In genomic region chr3:127804439-127804838, GRCm38 (mm10) we compare ENCODE assay signal across 22 mouse cellular contexts. TPM values are rescaled to one million over a fixed set of nuclear protein-coding genes. Genes with fewer than 3 reads are reported as not detected.
DNase-seq lines count a peak whose midpoint lies in the region; ATAC-seq and TF ChIP-seq lines count a peak whose summit lies in the region.
"Had no signal": no experiment of that assay in that cellular context is flagged by ENCODE, and none has a peak within 500 bp of the region (broad histone marks: within the 10 kb centered on the region; RNA-seq: fewer than 3 reads in every experiment).

No protein-coding gene starts in this region.

- TF ChIP-seq EP300 in liver, postnatal 0 days (IDR thresholded peaks at IDR 0.05; ENCODE audit: low read depth), result no peak

- H3K36me3 ChIP-seq in liver, postnatal 0 days (replicated peaks; ENCODE audit: insufficient read depth, low read length), result peaks cover 30% of the 10 kb centered on the region
- H3K36me3 ChIP-seq in liver, embryonic 12.5 days, result peaks cover 33% of the 10 kb centered on the region
- H3K36me3 ChIP-seq in liver, embryonic 16.5 days (ENCODE audit: control insufficient read depth, insufficient read depth), result peaks cover 19% of the 10 kb centered on the region
- no peaks in the 10 kb centered on the region; the same call in 1 of the 2 replicates for H3K36me3 ChIP-seq in hindbrain, embryonic 11.5 days (ENCODE audit: control insufficient read depth, insufficient read depth, low read length)

- H3K27me3 ChIP-seq in liver, postnatal 0 days (ENCODE audit: insufficient read depth, low read length), result no peaks in the 10 kb centered on the region
- no peaks in the 10 kb centered on the region for H3K27me3 ChIP-seq in liver, embryonic 12.5 days (replicated peaks)
- H3K27me3 ChIP-seq in liver, embryonic 16.5 days (ENCODE audit: control insufficient read depth, insufficient read depth, low read depth, low read length), result no peaks in the 10 kb centered on the region
- no peaks in the 10 kb centered on the region for H3K27me3 ChIP-seq in hindbrain, embryonic 11.5 days (ENCODE audit: control insufficient read depth, insufficient read depth, low read length)
- H3K27me3 ChIP-seq: forebrain, embryonic 15.5 days; heart, embryonic 13.5 days; hindbrain, embryonic 12.5 days had no signal

- 60% methylated on average over 4 of the region's 4 CpGs for WGBS in liver, postnatal 0 days (ENCODE audit: insufficient replicate concordance)
- 41% methylated on average over 4 of the region's 4 CpGs for WGBS in liver, embryonic 12.5 days (ENCODE audit: insufficient replicate concordance)
- 30% methylated on average over 4 of the region's 4 CpGs for WGBS in liver, embryonic 16.5 days (ENCODE audit: insufficient replicate concordance)
- WGBS in hindbrain, embryonic 11.5 days, result 87% methylated on average over 4 of the region's 4 CpGs

- TF ChIP-seq CTCF in liver, postnatal 0 days (IDR thresholded peaks at IDR 0.05; ENCODE audit: low read depth), result no peak

- no peak for ATAC-seq in liver, postnatal 0 days
- ATAC-seq in liver, embryonic 12.5 days, result peak; percentile 82
- ATAC-seq in liver, embryonic 16.5 days (ENCODE audit: low read depth), result peak; percentile 65
- ATAC-seq in hindbrain, embryonic 11.5 days (ENCODE audit: low FRiP score), result no peak
- ATAC-seq: CD4-positive, CD25-positive, alpha-beta regulatory T cell, adult 4 months; forebrain, embryonic 15.5 days; hindbrain, embryonic 16.5 days; inflammation-experienced regulatory T-cells, adult 6 months; intestine, postnatal 0 days had no signal

- no peak overlapping the region for H3K4me2 ChIP-seq in liver, postnatal 0 days (ENCODE audit: low read depth, low read length)
- no peak overlapping the region for H3K4me2 ChIP-seq in liver, embryonic 12.5 days
- no peak overlapping the region for H3K4me2 ChIP-seq in liver, embryonic 16.5 days (ENCODE audit: low read depth, low read length)
- H3K4me2 ChIP-seq in hindbrain, embryonic 11.5 days (replicated peaks; ENCODE audit: low read depth, low read length), result no peak overlapping the region
- H3K4me2 ChIP-seq: forebrain, embryonic 15.5 days; heart, embryonic 13.5 days; hindbrain, embryonic 12.5 days had no signal

- no peak overlapping the region for H3K9ac ChIP-seq in liver, postnatal 0 days (replicated peaks)
- no peak overlapping the region for H3K9ac ChIP-seq in liver, embryonic 12.5 days
- no peak overlapping the region for H3K9ac ChIP-seq in liver, embryonic 16.5 days (ENCODE audit: low read depth, low read length)
- H3K9ac ChIP-seq in hindbrain, embryonic 11.5 days (ENCODE audit: low read depth, low read length), result no peak overlapping the region
- H3K9ac ChIP-seq: forebrain, embryonic 15.5 days; heart, embryonic 13.5 days; hindbrain, embryonic 12.5 days had no signal

- H3K4me3 ChIP-seq in liver, postnatal 0 days (ENCODE audit: low read depth, low read length), result no peak overlapping the region
- H3K4me3 ChIP-seq in liver, embryonic 12.5 days, result no peak overlapping the region
- no peak overlapping the region for H3K4me3 ChIP-seq in liver, embryonic 16.5 days (ENCODE audit: low read depth, low read length)
- H3K4me3 ChIP-seq in hindbrain, embryonic 11.5 days (ENCODE audit: low read depth, low read length), result no peak overlapping the region
- H3K4me3 ChIP-seq: embryonic facial prominence, embryonic 10.5 days; forebrain, embryonic 10.5 days; forebrain, embryonic 15.5 days; heart, embryonic 13.5 days; hindbrain, embryonic 12.5 days had no signal

- H3K27ac ChIP-seq in liver, postnatal 0 days (ENCODE audit: low read depth), result no peak overlapping the region
- H3K27ac ChIP-seq in liver, embryonic 12.5 days, result no peak overlapping the region
- no peak overlapping the region for H3K27ac ChIP-seq in liver, embryonic 16.5 days (ENCODE audit: low read length)
- no peak overlapping the region for H3K27ac ChIP-seq in hindbrain, embryonic 11.5 days (ENCODE audit: low read depth, low read length)
- H3K27ac ChIP-seq: embryonic facial prominence, embryonic 10.5 days; forebrain, embryonic 10.5 days; forebrain, embryonic 15.5 days; heart, embryonic 13.5 days; hindbrain, embryonic 12.5 days had no signal

- peaks cover 9% of the 10 kb centered on the region; the same call in 1 of the 2 replicates for H3K4me1 ChIP-seq in liver, postnatal 0 days (ENCODE audit: insufficient read depth)
- H3K4me1 ChIP-seq in liver, embryonic 12.5 days, result peaks cover 17% of the 10 kb centered on the region
- peaks cover 6% of the 10 kb centered on the region for H3K4me1 ChIP-seq in liver, embryonic 16.5 days (ENCODE audit: control insufficient read depth, low read depth, low read length)
- no peaks in the 10 kb centered on the region for H3K4me1 ChIP-seq in hindbrain, embryonic 11.5 days (replicated peaks; ENCODE audit: control insufficient read depth, insufficient read depth, low read length)
- H3K4me1 ChIP-seq: embryonic facial prominence, embryonic 10.5 days; forebrain, embryonic 15.5 days; hindbrain, embryonic 12.5 days had no signal

- DNase-seq in liver, result peak; percentile 41
- DNase-seq in liver, postnatal 0 days, result no peak
- DNase-seq in cerebellum, adult 11-12 months, result no peak
- DNase-seq in hindbrain, embryonic 11.5 days (ENCODE audit: low spot score), result no peak
- DNase-seq in cerebellum, adult 11 months, result no peak
- DNase-seq: adrenal gland, postnatal 14 days; cerebellum, adult 9-10 months; cerebellum, postnatal 25 days; gastrocnemius, postnatal 14 days; heart, postnatal 36 days had no signal

- no peaks in the 10 kb centered on the region for H3K9me3 ChIP-seq in liver, postnatal 0 days (ENCODE audit: low read length)
- H3K9me3 ChIP-seq in liver, embryonic 12.5 days (replicated peaks), result no peaks in the 10 kb centered on the region
- H3K9me3 ChIP-seq in liver, embryonic 16.5 days (replicated peaks; ENCODE audit: control insufficient read depth, low read length), result no peaks in the 10 kb centered on the region
- no peaks in the 10 kb centered on the region for H3K9me3 ChIP-seq in hindbrain, embryonic 11.5 days (ENCODE audit: control insufficient read depth, low read length)
- H3K9me3 ChIP-seq: embryonic facial prominence, embryonic 10.5 days; forebrain, embryonic 10.5 days; forebrain, embryonic 15.5 days; G1E; heart, embryonic 13.5 days; hindbrain, embryonic 12.5 days had no signal

RNA-seq across cellular contexts. Expression of gene Tifa, which starts 14.8 kb away (rescaled TPM):
- polyA plus RNA-seq in liver, postnatal 0 days (2015; fragmentation: Nextera tagmentation; extraction: Ambion mirVana), result 20.2 and 21.2 TPM in 2 replicates
- polyA plus RNA-seq in liver, embryonic 12.5 days (2016; fragmentation: Nextera tagmentation; extraction: Ambion mirVana), result 12.8 and 13.7 TPM in 2 replicates
- 14.6 and 16.5 TPM in 2 replicates for polyA plus RNA-seq in liver, embryonic 16.5 days (2015; fragmentation: Nextera tagmentation; extraction: Ambion mirVana)
- 4.5 and 4.7 TPM in 2 replicates for polyA plus RNA-seq in hindbrain, embryonic 11.5 days (2014; fragmentation: Nextera tagmentation; extraction: Ambion mirVana)

RNA-seq across cellular contexts. Expression of gene Alpk1, which starts 24.1 kb away (rescaled TPM):
- polyA plus RNA-seq in liver, postnatal 0 days (2015; fragmentation: Nextera tagmentation; extraction: Ambion mirVana), result 0.25 and 0.39 TPM in 2 replicates
- polyA plus RNA-seq in liver, embryonic 12.5 days (2016; fragmentation: Nextera tagmentation; extraction: Ambion mirVana), result 0.44 and 0.64 TPM in 2 replicates
- 0.56 and 0.63 TPM in 2 replicates for polyA plus RNA-seq in liver, embryonic 16.5 days (2015; fragmentation: Nextera tagmentation; extraction: Ambion mirVana)
- 1.2 and 1.3 TPM in 2 replicates for polyA plus RNA-seq in hindbrain, embryonic 11.5 days (2014; fragmentation: Nextera tagmentation; extraction: Ambion mirVana)

RNA-seq across cellular contexts. Expression of gene Ap1ar, which starts 32.9 kb away (rescaled TPM):
- polyA plus RNA-seq in liver, postnatal 0 days (2015; fragmentation: Nextera tagmentation; extraction: Ambion mirVana), result 11.1 and 12.9 TPM in 2 replicates
- 37.3 and 39.3 TPM in 2 replicates for polyA plus RNA-seq in liver, embryonic 12.5 days (2016; fragmentation: Nextera tagmentation; extraction: Ambion mirVana)
- 13.1 and 15.4 TPM in 2 replicates for polyA plus RNA-seq in liver, embryonic 16.5 days (2015; fragmentation: Nextera tagmentation; extraction: Ambion mirVana)
- 71.9 and 77.9 TPM in 2 replicates for polyA plus RNA-seq in hindbrain, embryonic 11.5 days (2014; fragmentation: Nextera tagmentation; extraction: Ambion mirVana)

Comparison
In these comparisons a context has a peak if more than half of its experiments do, and no peak if none do; other contexts are left out.
1. ATAC-seq: peak in liver, embryonic 12.5 days (single experiment) and liver, embryonic 16.5 days (single experiment); none in liver, postnatal 0 days (single experiment) and hindbrain, embryonic 11.5 days (single experiment).